Mouse (Mus musculus) thymus, adult 18-20 months (tissue): ENCODE results near the gene Ctsl.

Experiments
- DNase-seq, 2 experiments: peaks; one replicate each; pipeline ENCODE4 v3.0.0; 2022; ENCODE audit warnings: mixed read lengths in 2 of 2

Gene Ctsl

GRCm38 (mm10) chr13:64373695-64374094 lies 3.0 kb upstream of the Ctsl start:
- no peak for DNase-seq

GRCm38 (mm10) chr13:64369805-64370172 lies 901 bp downstream of the Ctsl start:
- DNase-seq: no peak

GRCm38 (mm10) chr13:64368596-64368995 lies 2.1 kb downstream of the Ctsl start:
- no peak for DNase-seq

- no peak for DNase-seq
Measured at GRCm38 (mm10) chr13:64367615-64368014, 3.1 kb downstream of the Ctsl start.

GRCm38 (mm10) chr13:64365326-64365725 lies 5.4 kb downstream of the Ctsl start:
- DNase-seq: no peak

- DNase-seq: peak in 1 of 2 experiments; percentile 11
Measured at GRCm38 (mm10) chr13:64364258-64364657, 6.4 kb downstream of the Ctsl start.

- DNase-seq: no peak
Measured at GRCm38 (mm10) chr13:64362139-64362538, 8.6 kb downstream of the Ctsl start.

GRCm38 (mm10) chr13:64361020-64361419 lies 9.7 kb downstream of the Ctsl start:
- no peak for DNase-seq

GRCm38 (mm10) chr13:64359702-64360101 lies 11.0 kb downstream of the Ctsl start:
- no peak for DNase-seq

GRCm38 (mm10) chr13:64358476-64358875 lies 12.2 kb downstream of the Ctsl start:
- no peak for DNase-seq

- DNase-seq: no peak
Measured at GRCm38 (mm10) chr13:64357389-64357788, 13.3 kb downstream of the Ctsl start.

GRCm38 (mm10) chr13:64349474-64349873 lies 21.2 kb downstream of the Ctsl start:
- DNase-seq: no peak

- no peak for DNase-seq
Measured at GRCm38 (mm10) chr13:64344082-64344501, 26.6 kb downstream of the Ctsl start.

- DNase-seq: no peak
Measured at GRCm38 (mm10) chr13:64343598-64343997, 27.1 kb downstream of the Ctsl start.

- no peak for DNase-seq
Measured at GRCm38 (mm10) chr13:64335546-64336132, 35.1 kb downstream of the Ctsl start.

- DNase-seq: no peak
Measured at GRCm38 (mm10) chr13:64333102-64333501, 37.6 kb downstream of the Ctsl start.

GRCm38 (mm10) chr13:64332321-64332720 lies 38.4 kb downstream of the Ctsl start:
- DNase-seq: no peak

GRCm38 (mm10) chr13:64322561-64323281 lies 48.0 kb downstream of the Ctsl start:
- DNase-seq: no peak

GRCm38 (mm10) chr13:64320334-64320733 lies 50.4 kb downstream of the Ctsl start:
- DNase-seq: no peak

GRCm38 (mm10) chr13:64319782-64320181 lies 50.9 kb downstream of the Ctsl start:
- DNase-seq: no peak

GRCm38 (mm10) chr13:64318355-64318754 lies 52.3 kb downstream of the Ctsl start:
- DNase-seq: no peak

GRCm38 (mm10) chr13:64315483-64316050 lies 55.1 kb downstream of the Ctsl start:
- DNase-seq: no peak

GRCm38 (mm10) chr13:64314041-64314440 lies 56.6 kb downstream of the Ctsl start:
- no peak for DNase-seq

- no peak for DNase-seq
Measured at GRCm38 (mm10) chr13:64312916-64313289, 57.8 kb downstream of the Ctsl start.
